Mouse (Mus musculus) spleen, adult 2 months (tissue): ENCODE results near the gene L2hgdh. TPM values are rescaled to one million over a fixed set of nuclear protein-coding genes. Genes with fewer than 3 reads are reported as not detected.

ENCODE experiments used
- DNase-seq, 2 experiments: peaks; one replicate each; pipeline versions ENCODE4 v3.0.0 to v3.0.0-alpha.2; 2012 to 2021; ENCODE audit warnings: low spot score in 2 of 2, low read depth in 1 of 2
- H3K27ac ChIP-seq: fragments of 200-500 bp; 2 replicates; pipeline ENCODE4 v1.5.1; 2012; ENCODE audit warnings: low read length, inconsistent platforms; ENCODE audit not compliant: insufficient read depth
- H3K27me3 ChIP-seq: fragments of 200-500 bp; 2 replicates; pipeline ENCODE4 v1.6.1; 2012; ENCODE audit warnings: mild to moderate bottlenecking, moderate library complexity, low read length, inconsistent platforms; ENCODE audit not compliant: control insufficient read depth, insufficient read depth
- H3K36me3 ChIP-seq: fragments of 200-500 bp; 2 replicates; pipeline ENCODE4 v1.6.1; 2012; ENCODE audit warnings: mild to moderate bottlenecking, low read length, inconsistent platforms; ENCODE audit not compliant: control insufficient read depth, insufficient read depth
- H3K4me1 ChIP-seq: fragments of 200-500 bp; 2 replicates; pipeline ENCODE4 v1.6.1; 2011; ENCODE audit warnings: inconsistent platforms; ENCODE audit not compliant: control insufficient read depth, insufficient read depth, insufficient read length
- H3K4me3 ChIP-seq: fragments of 200-500 bp; 2 replicates; pipeline ENCODE4 v1.5.1; 2011; ENCODE audit warnings: mild to moderate bottlenecking, inconsistent platforms; ENCODE audit not compliant: insufficient read depth, insufficient read length; ENCODE audit errors: extremely low read depth
- CTCF ChIP-seq: fragments of 200-500 bp; IDR thresholded peaks from 2 replicates; pipeline ENCODE4 v1.5.1; 2011; ENCODE audit warnings: mild to moderate bottlenecking, inconsistent platforms; ENCODE audit not compliant: insufficient read depth, insufficient read length, insufficient replicate concordance; ENCODE audit errors: extremely low read depth
- POLR2A ChIP-seq: fragments of 200-500 bp; IDR thresholded peaks from 2 replicates; pipeline ENCODE4 v1.6.1; 2011; ENCODE audit warnings: low read depth, low read length, inconsistent platforms
- WGBS: fragments of 180-500 bp; shearing (Covaris S2); methylation state at CpG from one replicate; pipeline ENCODE4 v1.1.7; 2018; 5-methylcytosine and 5-hydroxymethylcytosine counted together
- polyA plus RNA-seq: library from polyadenylated mRNA; depleted of rRNA; stranded (reverse); fragments of >200 nt; gene quantifications from 2 replicates; pipeline ENCODE4 v1.2.3, GENCODE M21; 2012

Gene L2hgdh
- polyA plus RNA-seq, 1 experiment = 1.4 TPM

DNA sequence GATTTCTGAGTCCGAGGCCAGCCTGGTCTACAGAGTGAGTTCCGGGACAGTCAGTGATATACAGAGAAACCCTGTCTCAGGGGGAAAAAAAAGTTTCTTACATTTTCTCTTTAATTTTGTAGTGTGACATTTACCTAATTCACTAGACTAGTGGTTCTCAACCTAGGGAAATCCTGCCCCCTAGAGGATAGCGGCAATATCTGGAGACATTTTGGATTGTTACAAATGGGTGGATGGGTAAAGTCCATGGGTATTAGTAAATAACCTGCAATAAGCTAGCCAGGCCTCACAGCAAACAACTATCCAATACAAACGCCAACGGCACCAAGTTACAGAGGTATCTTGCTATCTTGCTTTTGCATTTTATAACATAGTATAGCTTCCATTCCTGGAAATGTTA, 27.9 kb downstream of the L2hgdh start:
- H3K36me3 ChIP-seq = no peaks in the 10 kb centered on the region; the same call in 1 of the 2 replicates
- no peaks in the 10 kb centered on the region for H3K4me1 ChIP-seq
- DNase-seq = peak in 1 of 2 experiments; percentile 49
- TF ChIP-seq CTCF (no peak), POLR2A (no peak)
- 73% methylated on average over 5 of the region's 5 CpGs for WGBS
- no peak overlapping the region for H3K27ac ChIP-seq
- no peaks in the 10 kb centered on the region for H3K27me3 ChIP-seq
- H3K4me3 ChIP-seq = no peak overlapping the region

DNA sequence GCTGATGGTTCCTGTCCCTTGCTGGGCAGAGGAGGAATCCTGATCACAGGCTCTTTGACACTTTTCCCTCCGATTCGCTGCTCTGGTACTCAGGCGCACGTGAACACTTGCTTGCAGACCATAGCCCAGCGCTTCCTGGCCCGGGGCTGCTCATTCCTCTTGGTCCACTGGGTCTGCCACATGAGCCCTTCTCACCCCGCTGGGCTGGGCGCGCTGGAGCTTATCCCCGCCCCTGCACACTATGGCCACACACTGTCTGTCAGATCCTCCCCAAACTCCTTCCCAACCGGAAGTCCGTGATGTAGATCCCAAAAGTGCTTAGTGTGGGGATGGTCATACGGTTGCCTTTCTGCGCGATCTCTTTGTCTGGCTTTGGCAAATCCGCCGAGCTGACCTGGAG, 31.2 kb downstream of the L2hgdh start:
- no peaks in the 10 kb centered on the region for H3K36me3 ChIP-seq
- H3K27ac ChIP-seq = no peak overlapping the region
- no peak overlapping the region for H3K4me3 ChIP-seq
- DNase-seq = no peak
- no peaks in the 10 kb centered on the region for H3K27me3 ChIP-seq
- WGBS = 95% methylated on average over 17 of the region's 17 CpGs
- TF ChIP-seq POLR2A (no peak), CTCF (no peak)
- no peaks in the 10 kb centered on the region for H3K4me1 ChIP-seq

DNA sequence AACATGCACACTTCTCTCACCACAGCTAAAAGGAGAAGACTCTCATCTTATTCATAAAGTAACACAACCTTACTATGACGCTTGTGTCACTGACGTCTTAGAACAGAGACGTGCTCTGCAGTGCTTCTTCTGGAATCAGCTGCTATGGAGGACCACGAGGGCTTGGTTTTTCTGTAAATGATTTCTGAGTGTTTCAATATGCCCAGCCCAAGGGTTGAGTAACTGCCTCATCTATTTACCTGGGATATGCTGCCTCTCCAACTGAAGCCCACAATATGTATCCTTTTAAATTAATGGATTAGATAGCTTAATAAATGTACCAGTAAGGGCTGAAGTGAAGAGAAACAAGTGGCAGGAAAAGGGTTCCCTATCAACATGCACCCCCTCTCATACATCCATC, 34.0 kb downstream of the L2hgdh start:
- no peaks in the 10 kb centered on the region for H3K27me3 ChIP-seq
- no peak overlapping the region for H3K4me3 ChIP-seq
- TF ChIP-seq CTCF = no peak
- TF ChIP-seq POLR2A = no peak
- no peaks in the 10 kb centered on the region for H3K36me3 ChIP-seq
- H3K4me1 ChIP-seq = no peaks in the 10 kb centered on the region
- no peak overlapping the region for H3K27ac ChIP-seq
- DNase-seq = no peak
- WGBS = 96% methylated on average over 4 of the region's 4 CpGs

DNA sequence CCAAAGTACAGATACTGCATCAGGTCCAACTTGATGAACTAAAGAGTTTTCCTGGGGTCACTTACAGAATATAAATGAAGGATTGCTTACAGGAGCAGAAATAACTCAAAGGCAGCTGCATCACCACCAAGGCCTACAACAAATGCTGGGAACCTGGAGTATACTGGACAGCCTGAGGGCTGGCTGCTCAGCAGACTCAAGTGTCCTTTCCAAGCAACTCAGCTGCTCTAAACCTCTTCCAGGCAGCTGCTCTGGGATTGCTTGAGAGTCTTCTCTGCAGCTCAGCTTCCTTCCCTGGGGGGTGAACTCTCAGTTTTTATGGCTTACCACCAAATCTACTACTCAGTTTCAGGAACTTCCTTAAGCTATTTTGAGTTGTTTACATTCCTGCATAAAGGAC, 35.6 kb downstream of the L2hgdh start:
- Histone ChIP-seq H3K27me3 (no peaks in the 10 kb centered on the region), H3K4me3 (no peak overlapping the region), H3K36me3 (no peaks in the 10 kb centered on the region), H3K27ac (no peak overlapping the region), H3K4me1 (no peaks in the 10 kb centered on the region)
- TF ChIP-seq POLR2A (no peak), CTCF (no peak)
- no peak for DNase-seq

DNA sequence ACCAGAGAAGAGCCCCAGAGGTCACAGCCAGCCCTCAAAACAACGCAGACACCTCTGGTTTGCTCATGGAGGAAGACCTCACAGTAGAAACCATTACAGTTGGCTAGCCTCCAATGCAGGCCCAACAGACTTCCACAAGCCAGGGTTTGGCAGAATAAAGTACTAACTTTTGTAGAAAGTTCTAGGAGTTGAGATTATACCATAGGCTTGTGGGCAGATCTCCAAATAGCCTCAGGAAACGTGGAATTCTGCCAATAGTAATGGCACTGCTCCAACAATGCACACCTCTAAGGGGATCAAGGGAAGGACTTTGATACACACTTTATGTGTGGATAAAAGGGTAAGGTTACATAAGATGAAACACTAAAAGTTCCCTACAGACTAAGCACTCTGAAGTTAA, 36.3 kb downstream of the L2hgdh start:
- TF ChIP-seq CTCF = no peak
- TF ChIP-seq POLR2A = no peak
- Histone ChIP-seq H3K36me3 (no peaks in the 10 kb centered on the region), H3K27ac (no peak overlapping the region), H3K4me3 (no peak overlapping the region), H3K27me3 (no peaks in the 10 kb centered on the region), H3K4me1 (no peaks in the 10 kb centered on the region)
- 59% methylated on average over 2 of the region's 2 CpGs for WGBS
- no peak for DNase-seq

DNA sequence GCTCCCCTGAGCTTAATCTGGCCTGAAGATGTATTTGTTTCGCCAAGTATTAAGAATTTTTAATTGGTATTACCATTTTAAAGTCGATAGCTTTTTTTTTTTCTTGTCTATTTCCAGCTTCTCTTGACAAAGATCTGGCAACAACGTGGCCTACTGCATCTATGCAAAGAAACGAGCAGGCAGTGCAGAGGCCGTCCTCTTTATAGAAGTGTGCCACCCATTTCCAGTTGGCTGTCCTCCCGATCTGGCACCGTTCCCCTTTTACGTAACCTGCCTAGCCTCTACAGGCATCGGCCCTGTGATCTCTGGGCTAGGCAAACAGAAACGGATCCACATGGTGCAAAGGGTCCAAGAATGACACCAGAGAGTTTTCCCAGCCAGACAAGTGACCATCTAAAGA, 41.1 kb downstream of the L2hgdh start:
- Histone ChIP-seq H3K27me3 (no peaks in the 10 kb centered on the region), H3K36me3 (no peaks in the 10 kb centered on the region), H3K4me3 (no peak overlapping the region), H3K4me1 (peaks cover 4% of the 10 kb centered on the region; the same call in 1 of the 2 replicates), H3K27ac (no peak overlapping the region)
- TF ChIP-seq CTCF = no peak
- no peak for TF ChIP-seq POLR2A
- DNase-seq = peak in 1 of 2 experiments; percentile 36
- 12% methylated on average over 10 of the region's 10 CpGs for WGBS

DNA sequence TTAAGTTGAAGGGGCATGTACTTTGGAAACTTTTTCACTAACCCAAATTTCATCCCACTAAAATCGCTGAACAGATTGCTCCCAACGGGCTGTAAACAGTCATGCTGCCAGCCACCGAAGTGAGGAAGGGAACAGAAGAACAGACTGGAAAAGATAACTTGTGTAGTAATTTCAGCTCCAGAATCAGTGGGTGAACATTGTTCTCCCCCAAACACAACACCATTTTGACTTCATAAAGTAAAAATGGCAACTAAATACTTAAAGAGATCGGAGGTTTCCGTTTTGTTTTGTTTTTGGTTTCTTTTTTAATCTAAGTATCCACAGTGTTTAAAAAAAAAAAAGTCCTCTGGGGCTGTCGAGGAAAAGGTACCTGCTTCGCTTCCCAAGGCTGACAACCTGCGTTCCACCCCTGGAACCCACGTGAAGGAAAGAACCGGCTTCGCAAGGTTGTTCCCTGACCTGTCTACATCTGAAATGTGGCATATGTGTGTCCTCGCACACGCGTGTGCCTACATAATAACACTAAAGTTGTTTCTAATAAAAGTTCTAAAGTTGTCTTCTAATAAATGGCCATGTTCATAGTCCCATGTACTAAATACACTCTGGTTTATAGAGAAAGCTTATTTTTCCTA, 41.8 kb downstream of the L2hgdh start:
- no peak for TF ChIP-seq POLR2A
- no peak for TF ChIP-seq CTCF
- H3K4me1 ChIP-seq = peaks cover 4% of the 10 kb centered on the region; the same call in 1 of the 2 replicates
- peak overlapping the region; percentile 28; the same call in 1 of the 2 replicates for H3K27ac ChIP-seq
- H3K4me3 ChIP-seq = peak overlapping the region; percentile 49
- DNase-seq = no peak
- 32% methylated on average over 14 of the region's 14 CpGs for WGBS
- H3K36me3 ChIP-seq = no peaks in the 10 kb centered on the region
- no peaks in the 10 kb centered on the region for H3K27me3 ChIP-seq
